28 mouse cellular contexts compared by ENCODE assay signal in the genomic region with DNA sequence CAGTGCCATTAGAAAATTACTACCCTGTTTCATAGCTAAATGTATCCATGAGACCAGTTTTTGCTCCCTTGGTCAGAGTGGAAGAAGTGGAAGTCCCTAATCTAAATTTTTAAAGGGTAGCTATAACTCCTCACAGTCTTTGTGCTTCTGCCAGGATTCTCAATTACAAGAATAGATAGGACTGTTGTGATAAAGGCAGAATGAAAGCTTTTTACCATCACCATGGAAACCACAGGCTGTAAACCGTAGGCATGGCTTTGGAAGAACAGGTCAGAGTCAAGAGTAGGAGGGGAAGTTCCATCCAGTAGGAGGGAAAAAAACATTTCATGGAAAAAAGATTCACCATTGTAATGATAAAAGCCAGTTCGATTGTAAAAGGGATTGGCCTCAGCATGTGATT.
A peak's percentile ranks its signal among the peaks of the same experiment; 100 is the strongest.
DNase-seq lines count a peak whose midpoint lies in the region; ATAC-seq and TF ChIP-seq lines count a peak whose summit lies in the region.
"Had no signal": no experiment of that assay in that cellular context is flagged by ENCODE, and none has a peak within 500 bp of the region (broad histone marks: within the 10 kb centered on the region; RNA-seq: fewer than 3 reads in every experiment).

No protein-coding gene starts in this region.

- DNase-seq in frontal cortex, postnatal 14 days (ENCODE audit: low spot score in 2 of 2) = no peak
- DNase-seq in neural tube, embryonic 10.5 days (ENCODE audit: extremely low spot score, low spot score) = no peak
- peak; percentile 15 for DNase-seq in brain, embryonic 14.5 days (ENCODE audit: low read depth)
- no peak for DNase-seq in thymus, postnatal 10 days (ENCODE audit: low spot score in 2 of 2)
- no peak for DNase-seq in heart, adult 8-10 months (ENCODE audit: low spot score)
- DNase-seq: adrenal gland, postnatal 10 days; adrenal gland, postnatal 36 days; B cell, adult 2 months; cerebellum, adult 11-12 months; cerebellum, adult 8-10 months; cerebellum, postnatal 10 days; cerebellum, postnatal 36 days; embryo, embryonic 11 days; forebrain, postnatal 0 days; gastrocnemius, postnatal 10 days; gastrocnemius, postnatal 36 days; heart, adult 2 months had no signal

- TF ChIP-seq POLR2A in brain, embryonic 14.5 days (IDR thresholded peaks at IDR 0.05; ENCODE audit: borderline replicate concordance, extremely low read depth, insufficient read depth, insufficient read length, poor library complexity, severe bottlenecking) = no peak

- no peak overlapping the region for H3K4me2 ChIP-seq in neural tube, embryonic 12.5 days (replicated peaks)
- H3K4me2 ChIP-seq: embryonic facial prominence, embryonic 13.5 days; forebrain, embryonic 13.5 days; heart, embryonic 11.5 days; hindbrain, embryonic 12.5 days; hindbrain, embryonic 15.5 days had no signal

- ATAC-seq in frontal cortex, adult (ENCODE audit: low TSS enrichment) = peak; percentile 67; the same call in 1 of the 2 replicates
- ATAC-seq in neural tube, embryonic 12.5 days (ENCODE audit: low FRiP score, low read depth) = peak; percentile 56; the same call in 1 of the 2 replicates
- ATAC-seq: forebrain, embryonic 13.5 days; forebrain, postnatal 0 days had no signal

- no peak overlapping the region for H3K4me3 ChIP-seq in neural tube, embryonic 12.5 days
- H3K4me3 ChIP-seq: embryonic facial prominence, embryonic 10.5 days; embryonic facial prominence, embryonic 13.5 days; erythroblast, embryonic 14.5 days; forebrain, embryonic 13.5 days; heart, adult 2 months; hindbrain, embryonic 12.5 days; hindbrain, embryonic 15.5 days had no signal

- TF ChIP-seq CTCF in brain, embryonic 14.5 days (IDR thresholded peaks at IDR 0.05; ENCODE audit: borderline replicate concordance, extremely low read depth, insufficient read depth, insufficient read length) = no peak

- no peak overlapping the region for H3K27ac ChIP-seq in neural tube, embryonic 12.5 days
- H3K27ac ChIP-seq: embryonic facial prominence, embryonic 10.5 days; embryonic facial prominence, embryonic 13.5 days; forebrain, embryonic 13.5 days; heart, adult 2 months; hindbrain, embryonic 12.5 days; hindbrain, embryonic 15.5 days had no signal

- H3K4me1 ChIP-seq in neural tube, embryonic 12.5 days = no peaks in the 10 kb centered on the region
- H3K4me1 ChIP-seq: embryonic facial prominence, embryonic 10.5 days; embryonic facial prominence, embryonic 13.5 days; forebrain, embryonic 13.5 days; hindbrain, embryonic 12.5 days; hindbrain, embryonic 15.5 days had no signal

- H3K9ac ChIP-seq in neural tube, embryonic 12.5 days = no peak overlapping the region
- H3K9ac ChIP-seq: embryonic facial prominence, embryonic 13.5 days; forebrain, embryonic 13.5 days; forebrain, postnatal 0 days; hindbrain, embryonic 12.5 days; hindbrain, embryonic 15.5 days had no signal

- WGBS in neural tube, embryonic 12.5 days = 38% methylated on average over 2 of the region's 2 CpGs

- H3K9me3 ChIP-seq in neural tube, embryonic 12.5 days = no peaks in the 10 kb centered on the region
- H3K9me3 ChIP-seq: embryonic facial prominence, embryonic 10.5 days; embryonic facial prominence, embryonic 13.5 days; forebrain, embryonic 13.5 days; G1E; hindbrain, embryonic 12.5 days; hindbrain, embryonic 15.5 days had no signal

- H3K36me3 ChIP-seq in neural tube, embryonic 12.5 days = no peaks in the 10 kb centered on the region
- H3K36me3 ChIP-seq: embryonic facial prominence, embryonic 10.5 days; embryonic facial prominence, embryonic 13.5 days; G1E; hindbrain, embryonic 12.5 days; hindbrain, embryonic 15.5 days had no signal

- H3K27me3 ChIP-seq in neural tube, embryonic 12.5 days (replicated peaks) = no peaks in the 10 kb centered on the region
- H3K27me3 ChIP-seq: CH12.LX had no signal
